Mouse (Mus musculus) liver, adult 2 months (tissue): ENCODE measurements around the gene Mapre3. TPM values are rescaled to one million over a fixed set of nuclear protein-coding genes. Genes with fewer than 3 reads are reported as not detected.

Experiments
- DNase-seq: peaks from one replicate; pipeline ENCODE4 v3.0.0-alpha.2; 2011; ENCODE audit warnings: low read depth, low spot score; ENCODE audit errors: extremely low read depth
- H3K27ac ChIP-seq: fragments of 200-500 bp; replicated peaks from 2 replicates; pipeline ENCODE4 v1.5.1; 2012; ENCODE audit warnings: low read depth, mild to moderate bottlenecking, control low read depth, inconsistent platforms, low read length; ENCODE audit not compliant: insufficient read depth
- H3K27me3 ChIP-seq: fragments of 200-500 bp; 2 replicates; pipeline ENCODE4 v1.6.1; 2012; ENCODE audit warnings: mild to moderate bottlenecking, moderate library complexity, low read length, inconsistent platforms; ENCODE audit not compliant: control insufficient read depth, insufficient read depth
- H3K36me3 ChIP-seq: fragments of 200-500 bp; 2 replicates; pipeline ENCODE4 v1.6.1; 2012; ENCODE audit warnings: low read length, inconsistent platforms; ENCODE audit not compliant: control insufficient read depth, insufficient read depth
- H3K4me1 ChIP-seq: fragments of 200-500 bp; 2 replicates; pipeline ENCODE4 v1.6.1; 2011; ENCODE audit warnings: low read length; ENCODE audit not compliant: control insufficient read depth, insufficient read depth
- H3K4me3 ChIP-seq: fragments of 200-500 bp; 2 replicates; pipeline ENCODE4 v1.5.1; 2011; ENCODE audit warnings: low read depth, mild to moderate bottlenecking, control low read depth, low read length, moderate library complexity; ENCODE audit not compliant: insufficient read depth
- H3K79me2 ChIP-seq: fragments of 200-500 bp; 2 replicates; pipeline ENCODE4 v1.6.1; 2012; ENCODE audit warnings: inconsistent platforms, mild to moderate bottlenecking, low read length, moderate library complexity; ENCODE audit not compliant: control insufficient read depth, insufficient read depth
- H3K9ac ChIP-seq: fragments of 200-500 bp; 2 replicates; pipeline ENCODE4 v1.6.1; 2012; ENCODE audit warnings: low read depth, mild to moderate bottlenecking, control low read depth, inconsistent platforms, low read length
- CTCF ChIP-seq: fragments of 200-500 bp; IDR thresholded peaks from 2 replicates; pipeline ENCODE4 v1.5.1; 2011; ENCODE audit warnings: low read depth, low read length, control low read depth
- POLR2A ChIP-seq: fragments of 200-500 bp; IDR thresholded peaks from 2 replicates; pipeline ENCODE4 v1.6.1; 2011; ENCODE audit warnings: low read length, control low read depth; ENCODE audit not compliant: insufficient read depth; ENCODE audit errors: extremely low read depth
- WGBS: fragments of 180-500 bp; shearing (Covaris S2); methylation state at CpG from one replicate; pipeline ENCODE4 v1.1.7; 2018; 5-methylcytosine and 5-hydroxymethylcytosine counted together
- polyA plus RNA-seq: library from polyadenylated mRNA; depleted of rRNA; stranded (reverse); fragments of >200 nt; gene quantifications from 2 replicates; pipeline ENCODE4 v1.2.3, GENCODE M21; 2012
- total RNA-seq: library from RNA; depleted of rRNA; stranded (reverse); fragments of >200 nt; gene quantifications from 2 replicates; pipeline ENCODE4 v1.2.3, GENCODE M21; 2014

Gene Mapre3
- total and polyA plus RNA-seq, 2 experiments, result 5.7 to 48.5 TPM

DNA sequence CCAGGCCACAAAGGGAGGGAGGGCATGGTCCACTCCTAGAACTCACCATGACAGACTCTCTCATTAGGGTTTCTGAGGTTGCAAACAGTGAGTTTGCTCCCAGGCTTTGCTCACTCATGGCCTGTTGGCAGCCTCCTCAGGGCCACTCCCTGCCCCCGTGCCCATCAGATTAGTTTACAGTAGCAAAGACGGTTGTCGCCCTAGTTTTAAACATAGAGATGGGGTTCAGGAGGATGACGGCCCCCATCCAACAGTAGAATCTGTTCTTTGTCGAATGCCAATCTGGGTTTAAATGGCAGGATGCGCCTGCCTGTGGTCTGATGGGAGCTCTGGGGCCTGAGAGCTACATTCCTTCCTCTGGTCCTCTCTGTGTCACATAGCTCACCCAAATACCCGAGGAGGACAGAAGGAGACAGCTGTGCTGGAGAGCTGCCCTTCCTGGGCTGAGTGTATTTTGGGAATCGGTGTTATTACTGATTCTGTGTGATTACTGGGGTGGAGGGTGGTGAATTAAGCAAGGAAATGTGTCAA is 1.9 kb downstream of the Mapre3 start:
- peaks cover 34% of the 10 kb centered on the region; the same call in 1 of the 2 replicates for H3K79me2 ChIP-seq
- H3K36me3 ChIP-seq, result no peaks in the 10 kb centered on the region
- TF ChIP-seq POLR2A, result no peak
- TF ChIP-seq CTCF, result no peak
- 28% methylated on average over 8 of the region's 8 CpGs for WGBS
- H3K27ac ChIP-seq, result peak overlapping the region; percentile 61
- DNase-seq, result peak; percentile 91
- no peak overlapping the region for H3K9ac ChIP-seq
- H3K4me3 ChIP-seq, result no peak overlapping the region
- H3K4me1 ChIP-seq, result peaks cover 19% of the 10 kb centered on the region
- no peaks in the 10 kb centered on the region for H3K27me3 ChIP-seq

- Histone ChIP-seq H3K27ac (peak overlapping the region; percentile 81), H3K4me3 (no peak overlapping the region), H3K4me1 (peaks cover 19% of the 10 kb centered on the region), H3K9ac (peak overlapping the region; percentile 63), H3K36me3 (no peaks in the 10 kb centered on the region), H3K79me2 (peaks cover 50% of the 10 kb centered on the region; the same call in 1 of the 2 replicates), H3K27me3 (no peaks in the 10 kb centered on the region)
- peak; percentile 82 for DNase-seq
- WGBS, result 40% methylated on average over 8 of the region's 8 CpGs
- TF ChIP-seq POLR2A (no peak), CTCF (no peak)
Observed at GRCm38 (mm10) chr5:30818758-30819309, 4.4 kb downstream of the Mapre3 start.

- DNase-seq, result no peak
- 84% methylated on average over 5 of the region's 5 CpGs for WGBS
- no peaks in the 10 kb centered on the region for H3K27me3 ChIP-seq
Observed at GRCm38 (mm10) chr5:30822689-30823088, 8.2 kb downstream of the Mapre3 start.

GRCm38 (mm10) chr5:30823091-30823490 is 8.7 kb downstream of the Mapre3 start:
- Histone ChIP-seq H3K9ac (no peak overlapping the region), H3K36me3 (no peaks in the 10 kb centered on the region), H3K27me3 (no peaks in the 10 kb centered on the region), H3K79me2 (peaks cover 53% of the 10 kb centered on the region), H3K4me1 (peaks cover 27% of the 10 kb centered on the region), H3K27ac (no peak overlapping the region), H3K4me3 (no peak overlapping the region)
- 69% methylated on average over 3 of the region's 3 CpGs for WGBS
- TF ChIP-seq CTCF, result no peak
- no peak for TF ChIP-seq POLR2A
- DNase-seq, result no peak

More at GRCm38 (mm10) chr5:30822689-30823088, 8.2 kb downstream of the Mapre3 start:
- TF ChIP-seq POLR2A, result no peak
- TF ChIP-seq CTCF, result no peak
- Histone ChIP-seq H3K4me1 (peaks cover 27% of the 10 kb centered on the region), H3K79me2 (peaks cover 50% of the 10 kb centered on the region), H3K36me3 (no peaks in the 10 kb centered on the region), H3K4me3 (no peak overlapping the region), H3K27ac (no peak overlapping the region), H3K9ac (no peak overlapping the region)

GRCm38 (mm10) chr5:30824124-30824988 is 9.9 kb downstream of the Mapre3 start:
- Histone ChIP-seq H3K9ac (no peak overlapping the region), H3K27me3 (no peaks in the 10 kb centered on the region), H3K27ac (no peak overlapping the region), H3K79me2 (peaks cover 47% of the 10 kb centered on the region), H3K4me1 (peaks cover 18% of the 10 kb centered on the region), H3K36me3 (no peaks in the 10 kb centered on the region), H3K4me3 (no peak overlapping the region)
- TF ChIP-seq CTCF (no peak), POLR2A (no peak)
- 97% methylated on average over 11 of the region's 11 CpGs for WGBS
- no peak for DNase-seq
